Mouse (Mus musculus) liver, adult (tissue): ENCODE results near the gene Sdcbp2.

Source experiments
- GATA4 ChIP-seq: IDR thresholded peaks from 2 replicates; pipeline ENCODE4 v1.6.1; 2014; ENCODE audit warnings: mild to moderate bottlenecking, low read length; ENCODE audit not compliant: insufficient replicate concordance

Gene Sdcbp2

GRCm38 (mm10) chr2:151546571-151546970 is 25.9 kb upstream of the Sdcbp2 start:
- TF ChIP-seq GATA4, result no peak

DNA sequence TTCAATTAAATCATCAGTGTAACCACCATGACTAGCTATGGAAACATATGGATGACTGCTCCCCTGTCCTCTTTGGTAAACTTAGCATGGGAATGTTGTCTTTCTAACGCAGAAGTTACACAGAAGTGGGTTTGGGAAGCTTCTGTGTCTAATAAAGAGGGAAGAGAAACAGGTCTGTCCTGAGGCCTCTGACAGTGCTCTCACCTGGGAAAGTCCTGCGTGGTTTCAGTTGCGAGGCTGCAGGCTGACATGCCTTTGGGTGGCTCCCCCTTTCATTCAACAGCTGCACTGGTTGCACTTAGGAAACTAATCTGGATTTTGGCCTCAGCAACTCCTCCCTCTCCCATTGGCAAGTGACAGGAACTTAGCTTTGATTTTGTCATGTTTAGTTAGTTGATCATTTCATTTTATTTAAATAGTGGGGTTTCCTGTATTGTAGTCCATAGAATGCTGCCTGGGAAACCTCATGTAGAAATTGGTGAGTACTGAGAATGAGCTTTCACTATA is 22.8 kb upstream of the Sdcbp2 start:
- no peak for TF ChIP-seq GATA4

DNA sequence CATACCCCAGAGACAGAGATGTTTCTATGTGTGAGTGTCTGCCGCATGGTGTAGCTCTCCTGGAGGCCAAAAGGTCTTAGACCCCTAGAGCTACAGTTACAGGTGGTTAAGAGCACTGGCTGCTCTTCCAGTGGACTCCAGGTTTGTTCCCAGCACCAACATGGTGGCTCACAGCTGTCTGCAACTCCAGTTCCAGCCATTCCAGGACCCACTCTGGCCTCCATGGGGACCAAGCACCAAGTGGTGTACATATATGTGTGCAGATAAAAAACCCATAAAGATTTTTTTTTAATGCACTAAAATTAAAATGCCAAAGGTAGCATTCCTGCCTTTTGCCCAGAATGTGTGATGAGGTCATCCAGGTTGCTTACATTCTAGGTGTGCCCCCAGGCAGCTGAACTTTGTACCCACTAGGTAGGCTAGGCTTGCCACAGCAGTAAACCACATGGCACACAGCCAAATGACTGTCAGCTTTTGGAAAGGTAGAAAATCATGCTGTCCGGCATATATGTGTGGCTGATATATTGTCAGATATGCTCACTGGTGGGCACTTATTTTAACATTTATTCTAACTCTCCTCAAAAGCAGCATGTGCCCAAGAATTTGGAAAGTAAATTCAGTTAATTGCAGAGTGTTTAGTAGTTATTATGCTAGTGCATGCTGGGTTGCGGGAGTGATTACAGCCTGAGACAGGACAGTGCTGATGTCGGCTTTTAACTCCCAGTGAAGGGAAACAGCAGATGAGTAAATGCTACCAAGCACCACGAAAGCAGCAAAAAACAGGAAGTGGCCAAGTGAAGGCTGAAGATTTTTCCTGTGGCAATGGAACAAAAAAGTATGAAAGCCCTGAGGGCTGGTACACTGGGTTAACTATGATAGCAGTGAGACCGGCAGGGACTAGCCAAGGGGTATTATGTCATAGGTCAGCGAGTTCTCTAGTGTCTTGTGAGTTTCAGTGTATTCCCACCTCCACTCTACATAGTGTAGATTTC is 9.2 kb upstream of the Sdcbp2 start:
- TF ChIP-seq GATA4, result no peak

DNA sequence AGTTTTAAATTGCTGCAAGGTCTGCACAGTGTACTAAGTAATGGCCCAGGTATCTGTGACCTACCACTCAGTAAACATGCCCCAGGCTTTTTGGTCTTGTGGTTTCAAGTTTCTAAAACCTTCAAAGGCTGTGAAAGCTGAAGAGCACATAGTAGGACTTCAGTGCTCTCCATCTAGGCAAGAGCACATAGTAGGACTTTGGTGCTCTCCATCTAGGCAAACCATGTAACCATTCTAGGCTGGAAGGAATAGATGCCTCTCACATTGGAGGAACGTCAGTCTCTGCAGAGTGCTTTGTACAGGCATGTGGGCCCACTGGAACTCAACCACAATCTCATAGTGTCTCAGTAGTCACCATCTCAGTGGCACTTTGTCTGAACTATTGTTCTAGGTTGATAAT is 8.4 kb upstream of the Sdcbp2 start:
- no peak for TF ChIP-seq GATA4

- no peak for TF ChIP-seq GATA4
Measured at GRCm38 (mm10) chr2:151564986-151565385, 7.4 kb upstream of the Sdcbp2 start.

- TF ChIP-seq GATA4, result no peak
Measured at GRCm38 (mm10) chr2:151566856-151567255, 5.6 kb upstream of the Sdcbp2 start.

DNA sequence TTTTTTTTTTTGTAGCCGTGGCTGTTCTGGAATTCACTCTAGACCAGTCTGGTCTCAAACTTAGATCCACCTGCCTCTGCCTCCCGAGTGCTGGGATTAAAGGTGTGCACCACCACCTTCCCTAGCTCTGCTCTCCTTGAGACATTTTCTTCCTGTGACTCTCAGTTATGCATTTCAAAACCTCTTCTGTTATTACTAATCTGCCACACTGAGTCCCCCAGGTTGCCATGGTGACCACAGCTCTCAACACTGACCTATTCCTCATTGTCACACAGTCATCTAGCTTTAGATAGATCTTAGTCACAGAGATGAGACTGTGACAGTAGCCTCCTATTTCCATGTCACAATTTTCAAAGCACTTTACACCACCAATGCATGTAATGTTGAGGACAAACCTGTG is 3.0 kb upstream of the Sdcbp2 start:
- no peak for TF ChIP-seq GATA4

DNA sequence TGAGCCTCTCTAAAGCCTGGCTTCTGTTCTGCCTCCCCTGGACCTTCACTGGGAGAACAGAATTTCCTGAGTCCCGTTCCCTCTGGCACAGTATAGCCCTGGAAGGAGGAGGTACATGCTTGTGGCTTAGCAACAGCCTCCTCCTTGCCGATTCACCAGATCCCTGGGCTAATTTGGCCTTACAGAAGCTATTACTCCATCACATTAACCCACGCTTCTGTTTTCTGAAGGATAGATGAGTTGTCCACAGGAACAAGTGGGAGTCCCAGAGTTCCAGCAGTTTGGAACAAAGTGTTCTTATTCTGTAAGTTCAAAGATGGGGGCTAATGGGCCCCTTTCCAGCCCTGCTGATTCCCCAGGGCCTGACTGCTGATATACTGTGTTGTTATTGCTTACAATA is 1.2 kb downstream of the Sdcbp2 start:
- TF ChIP-seq GATA4, result no peak

DNA sequence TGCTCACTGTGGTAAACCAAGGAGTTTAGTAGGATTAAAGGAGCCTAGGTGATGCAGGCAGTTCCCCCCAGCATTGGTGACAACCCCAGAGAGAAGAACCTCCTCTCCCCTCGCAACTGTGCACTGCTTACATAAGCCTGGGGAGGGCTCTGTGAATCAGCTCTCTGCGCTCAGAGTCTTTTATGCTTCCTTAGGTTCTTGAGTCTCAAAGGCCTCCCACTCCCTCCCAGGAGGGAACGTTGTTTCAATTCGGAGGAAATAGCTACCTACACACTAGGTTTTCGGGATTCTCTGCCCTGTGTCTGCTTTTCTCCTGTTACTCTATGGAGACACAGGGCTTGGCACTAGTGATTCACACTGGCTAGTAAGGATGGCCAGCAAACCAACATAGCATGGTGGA is 2.2 kb downstream of the Sdcbp2 start:
- TF ChIP-seq GATA4, result no peak

- no peak for TF ChIP-seq GATA4
Measured at GRCm38 (mm10) chr2:151575119-151575698, 2.8 kb downstream of the Sdcbp2 start.

GRCm38 (mm10) chr2:151575699-151576389 is 3.4 kb downstream of the Sdcbp2 start:
- no peak for TF ChIP-seq GATA4

DNA sequence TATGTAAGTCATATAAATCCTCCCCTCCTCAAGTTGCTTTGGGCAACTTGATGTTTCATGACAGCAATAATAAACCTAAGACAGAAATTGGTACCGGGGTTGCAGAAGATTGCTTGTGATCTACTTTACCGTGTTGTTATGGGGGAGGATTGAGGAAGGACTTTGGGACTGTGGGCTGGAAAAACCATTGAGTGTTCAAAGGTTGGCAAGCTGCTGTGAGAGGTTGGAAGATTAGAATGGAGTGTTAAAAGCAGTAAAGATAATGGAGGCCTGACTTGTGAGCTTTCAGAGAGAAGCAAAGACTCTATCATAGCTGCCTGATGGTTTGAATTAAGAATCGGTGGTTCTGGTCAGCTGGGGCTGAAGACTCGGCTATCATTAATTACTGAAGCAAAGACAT is 6.8 kb downstream of the Sdcbp2 start:
- TF ChIP-seq GATA4, result no peak

DNA sequence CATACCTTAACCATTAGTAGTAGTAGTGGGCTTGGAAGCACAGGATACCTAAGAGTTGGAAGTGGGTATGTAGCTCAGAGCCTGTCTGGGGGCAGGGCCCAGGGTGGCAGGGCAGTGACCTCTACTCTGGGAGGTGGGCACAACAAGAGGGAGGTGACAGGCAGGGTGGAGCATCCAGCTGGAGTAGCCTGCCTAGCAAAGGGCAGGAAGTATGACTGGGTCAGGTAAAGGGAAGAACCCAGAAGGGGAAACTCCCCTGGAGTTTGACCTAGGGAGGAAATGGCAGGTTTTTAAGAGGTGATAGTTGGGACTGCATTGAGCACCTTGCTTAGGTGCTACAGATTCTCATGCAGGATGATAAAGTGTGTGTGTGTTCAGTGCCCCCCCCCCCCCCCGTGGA is 8.5 kb downstream of the Sdcbp2 start:
- TF ChIP-seq GATA4, result no peak

DNA sequence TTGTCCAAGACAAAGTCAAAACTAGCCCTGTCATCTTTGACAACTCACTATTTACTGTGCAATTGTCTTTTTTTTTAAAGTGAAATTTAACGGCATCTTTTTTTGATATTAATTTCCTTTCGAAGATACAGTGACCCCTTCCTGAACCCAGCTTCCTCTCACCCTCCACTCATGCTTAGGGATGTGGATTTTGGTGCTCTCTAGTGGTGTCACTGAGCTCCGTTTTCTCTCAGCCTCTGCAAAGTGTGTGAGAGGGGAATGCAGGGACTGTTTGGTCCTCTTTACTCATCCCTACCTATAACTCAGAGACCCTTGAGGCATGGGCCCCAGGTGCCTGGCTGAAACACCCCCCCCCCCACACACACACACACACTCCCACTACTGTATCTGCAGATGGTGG is 13.5 kb downstream of the Sdcbp2 start:
- TF ChIP-seq GATA4, result no peak

GRCm38 (mm10) chr2:151586807-151587206 is 14.4 kb downstream of the Sdcbp2 start:
- TF ChIP-seq GATA4, result no peak

GRCm38 (mm10) chr2:151587306-151587705 is 14.9 kb downstream of the Sdcbp2 start:
- no peak for TF ChIP-seq GATA4
